Mouse (Mus musculus): ENCODE measurements around the gene Hcn3.

GRCm38 (mm10) chr3:89133752-89134151 is 26.2 kb downstream of the Hcn3 start:
- no peak for TF ChIP-seq CTCF (IDR thresholded peaks at IDR 0.05)
- no peak for TF ChIP-seq EP300 (IDR thresholded peaks at IDR 0.05)

Measured in lung, postnatal 0 days (tissue).